Mouse (Mus musculus): ENCODE data around the gene Sytl2.

Gene Sytl2

GRCm38 (mm10) chr7:90301942-90302646 is at the start of gene Sytl2:
Sytl2 (plus strand) TSS chr7:90302252.
- DNase-seq, result peak; percentile 61 to 67

DNA sequence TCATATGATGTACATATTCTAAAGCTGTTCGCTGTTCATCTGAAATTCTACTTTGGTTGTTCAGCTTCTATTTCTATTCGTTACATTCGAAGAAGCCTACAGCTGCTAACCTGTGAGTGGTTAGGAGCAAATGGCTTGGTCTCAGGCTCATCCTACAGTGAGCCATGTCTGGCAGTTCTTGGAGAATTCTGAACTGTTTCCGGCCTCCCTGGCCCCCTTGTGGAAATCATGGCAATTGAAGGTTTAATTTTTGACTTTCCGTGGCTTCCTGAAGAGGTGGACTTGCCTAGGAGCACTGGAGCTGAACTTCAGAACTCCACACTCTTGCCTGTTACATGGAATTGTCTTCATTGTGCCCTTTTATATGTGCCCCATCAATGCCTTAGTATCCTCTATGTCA is 49.1 kb upstream of the Sytl2 start:
- DNase-seq, result no peak

GRCm38 (mm10) chr7:90258701-90259100 is 43.4 kb upstream of the Sytl2 start:
- no peak for DNase-seq

GRCm38 (mm10) chr7:90259899-90260298 is 42.2 kb upstream of the Sytl2 start:
- no peak for DNase-seq

DNA sequence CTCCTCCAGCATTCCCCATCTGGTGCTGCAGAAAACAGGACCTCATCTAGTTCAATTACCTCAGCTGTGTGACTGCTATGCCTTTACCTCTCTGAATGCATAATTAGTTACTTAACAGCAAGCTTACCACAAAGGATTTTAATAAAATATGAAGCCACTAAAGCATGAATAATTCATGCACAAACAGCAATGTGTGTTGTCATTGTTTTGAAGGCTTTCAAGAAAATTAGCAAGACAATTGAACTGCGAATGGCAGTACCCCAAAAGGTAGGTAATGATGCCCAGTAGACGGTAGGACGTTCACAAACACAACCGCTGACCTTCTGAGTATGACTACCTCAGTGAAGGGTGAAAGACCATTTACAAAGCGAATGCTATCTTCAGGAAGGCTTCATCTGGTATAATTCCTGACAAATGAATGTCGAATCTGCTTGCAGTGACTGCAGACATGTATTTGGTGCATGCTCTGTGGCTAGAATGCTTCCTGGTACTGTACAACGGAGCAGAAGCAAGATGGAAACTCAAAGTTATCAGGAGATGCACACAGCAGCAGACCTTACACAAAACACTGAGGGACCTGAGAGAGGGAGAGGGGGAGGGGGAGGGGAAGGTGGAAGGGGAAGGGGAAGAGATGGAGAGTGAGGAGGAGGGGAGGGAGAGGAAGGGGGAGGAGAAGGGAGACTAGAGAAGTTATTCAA is 40.0 kb upstream of the Sytl2 start:
- DNase-seq, result no peak

DNA sequence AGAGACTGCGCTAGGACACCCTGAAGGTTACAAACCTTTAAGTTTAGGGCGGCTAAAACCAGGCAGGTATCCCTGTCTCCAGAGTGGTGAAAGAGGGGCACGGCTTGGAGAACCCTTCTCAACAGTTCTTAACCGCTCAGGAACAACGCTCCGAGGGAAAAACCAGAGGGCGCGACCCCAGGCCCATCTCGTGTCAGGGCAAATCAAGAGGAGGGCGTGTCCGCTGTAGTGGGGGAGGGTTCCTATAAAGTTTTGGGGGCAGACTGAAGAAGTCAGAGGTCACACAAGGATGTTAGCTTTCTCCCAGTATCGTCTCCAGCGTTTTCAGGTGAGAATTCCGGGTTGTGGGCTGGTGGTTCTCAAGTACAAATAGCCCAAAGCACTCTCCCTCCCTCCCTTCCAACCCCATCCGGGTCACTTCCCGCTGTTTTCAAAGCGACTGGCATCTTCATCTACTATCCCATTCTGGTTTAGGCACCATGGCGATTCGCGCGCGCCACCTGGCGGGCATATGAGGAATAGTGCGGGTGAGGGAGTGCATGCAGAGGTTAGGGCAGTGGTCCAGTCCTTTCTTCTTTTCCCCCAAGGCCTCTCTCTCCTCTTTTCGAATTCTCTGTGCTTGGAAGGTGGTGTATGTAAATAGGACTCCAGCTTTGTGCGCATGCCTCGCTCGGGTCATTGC is 36.6 kb upstream of the Sytl2 start, which contains the start of gene Ccdc83:
TSS of gene Ccdc83 (minus strand) at position 489 of the 682 bp plus-strand sequence.
- peak; percentile 77 to 88 for DNase-seq

DNA sequence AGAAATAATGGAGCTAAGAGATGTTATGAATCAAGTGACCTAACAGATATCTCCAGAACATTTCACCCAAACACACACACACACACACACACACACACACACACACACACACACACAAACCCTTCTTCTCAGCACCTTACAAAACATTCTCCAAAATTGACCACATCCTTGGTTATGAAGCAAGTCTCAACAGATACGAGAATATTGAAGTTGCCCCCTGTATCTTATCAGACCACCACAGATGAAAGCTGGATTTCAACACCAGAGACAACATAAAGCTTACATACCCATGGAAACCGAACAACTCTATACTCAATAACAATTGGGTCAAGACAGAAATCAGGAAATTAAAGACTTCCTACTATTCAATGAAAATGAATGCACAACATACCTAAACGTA is 31.9 kb upstream of the Sytl2 start:
- DNase-seq, result no peak

- DNase-seq, result peak in 1 of 2 experiments; percentile 11
These were observed 27.4 kb upstream of the Sytl2 start for GRCm38 (mm10) chr7:90274561-90275100.

GRCm38 (mm10) chr7:90277246-90277645 is 24.8 kb upstream of the Sytl2 start:
- no peak for DNase-seq

GRCm38 (mm10) chr7:90277769-90278168 is 24.3 kb upstream of the Sytl2 start:
- no peak for DNase-seq

GRCm38 (mm10) chr7:90279136-90279535 is 22.9 kb upstream of the Sytl2 start:
- no peak for DNase-seq

DNA sequence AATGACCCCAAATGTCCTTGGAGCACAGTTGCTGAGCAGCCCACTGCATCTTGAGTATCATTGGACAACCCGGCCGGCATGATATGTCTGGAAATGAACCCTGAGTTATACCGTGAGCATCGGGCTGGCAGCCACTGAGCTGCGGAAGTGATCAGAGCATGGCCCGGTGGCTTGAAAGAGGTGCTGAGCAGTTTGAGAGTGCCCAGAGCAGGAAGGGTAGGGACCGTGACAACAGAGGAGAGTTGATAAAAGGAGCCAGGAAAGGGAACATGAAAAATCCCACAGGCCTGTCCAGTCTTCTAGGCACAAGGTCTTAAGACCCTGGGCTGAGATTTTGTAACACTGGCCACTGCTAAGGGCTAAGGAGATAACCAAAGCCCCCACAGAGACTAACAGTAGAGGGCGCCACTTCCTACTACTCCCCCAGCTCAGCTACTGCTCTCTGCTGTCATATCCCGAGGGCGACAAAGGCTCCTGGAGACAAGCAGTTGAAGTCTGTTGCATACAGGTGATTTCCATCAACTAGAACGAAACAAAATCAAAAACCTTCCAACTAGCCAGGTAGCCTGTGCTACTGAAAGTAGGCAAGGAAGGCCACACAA is 21.7 kb upstream of the Sytl2 start:
- peak; percentile 31 to 39 for DNase-seq

GRCm38 (mm10) chr7:90280878-90281277 is 21.2 kb upstream of the Sytl2 start:
- DNase-seq, result no peak

DNA sequence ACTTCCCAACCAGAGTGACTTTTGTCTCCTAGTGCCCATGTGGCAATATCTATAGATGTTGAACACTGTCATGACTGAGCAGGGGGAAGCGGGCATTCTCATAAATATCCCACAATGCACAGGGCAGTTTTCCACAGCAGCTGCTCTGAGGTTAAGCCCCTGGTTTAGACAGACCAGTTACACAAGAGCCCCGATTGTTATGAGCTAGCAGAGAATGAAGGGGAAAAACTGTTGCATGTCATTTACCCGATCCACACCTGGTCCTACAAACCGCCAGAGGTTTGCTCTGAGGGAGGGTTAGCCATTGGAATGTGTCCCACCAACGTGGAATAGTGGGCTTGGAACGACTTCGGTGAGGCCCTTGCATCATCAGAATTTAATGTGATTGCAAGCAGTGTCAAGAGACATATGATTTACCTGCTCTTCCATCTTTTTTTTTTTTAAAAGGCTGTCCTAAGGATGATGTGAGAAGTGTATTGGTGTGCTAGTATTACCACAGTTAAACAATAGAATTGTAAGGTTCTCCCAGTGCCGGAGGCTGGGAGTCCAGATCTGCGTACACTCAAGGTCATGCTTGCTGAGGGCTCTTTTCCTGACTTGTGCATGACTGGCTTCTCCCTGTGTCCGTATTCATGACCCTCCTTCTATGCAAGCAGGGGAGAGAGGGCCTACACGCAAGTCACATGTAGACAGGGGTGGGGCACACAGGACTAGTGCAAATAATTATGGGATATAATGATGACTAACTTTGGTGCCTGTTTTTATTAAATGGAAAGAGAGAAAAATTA is 20.1 kb upstream of the Sytl2 start:
- DNase-seq, result no peak

GRCm38 (mm10) chr7:90282786-90283185 is 19.3 kb upstream of the Sytl2 start:
- no peak for DNase-seq

DNA sequence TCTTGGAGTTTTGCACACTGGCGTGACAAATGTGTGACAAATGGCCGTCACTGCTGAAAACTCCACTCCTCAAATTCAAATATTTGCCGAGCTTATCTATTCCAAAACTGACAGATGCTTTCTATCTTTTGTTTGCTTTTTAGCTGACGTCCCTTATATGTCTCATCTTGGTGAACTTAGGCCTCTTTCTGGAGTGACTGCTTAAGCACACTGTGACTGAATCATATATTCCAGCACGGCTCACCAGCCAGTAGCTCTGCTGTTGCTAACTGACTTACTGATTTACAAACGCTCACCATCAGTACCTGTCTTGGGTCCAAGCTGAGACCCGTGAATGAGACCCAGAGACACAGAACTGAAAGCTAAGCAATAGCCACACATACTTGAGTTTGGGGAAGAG is 17.3 kb upstream of the Sytl2 start:
- no peak for DNase-seq

DNA sequence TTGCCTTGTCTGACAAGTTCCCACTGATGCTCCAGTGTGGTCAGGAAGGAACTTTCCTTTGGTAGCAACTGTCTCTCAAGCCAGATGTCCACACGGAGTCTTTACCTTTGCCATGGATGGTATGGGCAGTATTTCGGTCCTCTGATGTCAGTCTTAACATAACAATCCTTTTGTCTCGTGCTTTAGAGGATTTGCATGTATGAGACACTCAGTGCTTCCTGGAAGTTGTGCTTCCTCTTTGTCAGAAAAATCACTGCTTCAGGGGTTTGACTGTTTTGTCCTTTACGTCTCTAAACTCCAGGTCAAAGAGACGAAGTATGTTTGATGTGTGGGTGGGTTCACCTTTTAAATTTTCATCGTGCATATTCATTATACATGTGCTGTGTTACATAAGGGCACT is 10.2 kb upstream of the Sytl2 start:
- DNase-seq, result no peak

DNA sequence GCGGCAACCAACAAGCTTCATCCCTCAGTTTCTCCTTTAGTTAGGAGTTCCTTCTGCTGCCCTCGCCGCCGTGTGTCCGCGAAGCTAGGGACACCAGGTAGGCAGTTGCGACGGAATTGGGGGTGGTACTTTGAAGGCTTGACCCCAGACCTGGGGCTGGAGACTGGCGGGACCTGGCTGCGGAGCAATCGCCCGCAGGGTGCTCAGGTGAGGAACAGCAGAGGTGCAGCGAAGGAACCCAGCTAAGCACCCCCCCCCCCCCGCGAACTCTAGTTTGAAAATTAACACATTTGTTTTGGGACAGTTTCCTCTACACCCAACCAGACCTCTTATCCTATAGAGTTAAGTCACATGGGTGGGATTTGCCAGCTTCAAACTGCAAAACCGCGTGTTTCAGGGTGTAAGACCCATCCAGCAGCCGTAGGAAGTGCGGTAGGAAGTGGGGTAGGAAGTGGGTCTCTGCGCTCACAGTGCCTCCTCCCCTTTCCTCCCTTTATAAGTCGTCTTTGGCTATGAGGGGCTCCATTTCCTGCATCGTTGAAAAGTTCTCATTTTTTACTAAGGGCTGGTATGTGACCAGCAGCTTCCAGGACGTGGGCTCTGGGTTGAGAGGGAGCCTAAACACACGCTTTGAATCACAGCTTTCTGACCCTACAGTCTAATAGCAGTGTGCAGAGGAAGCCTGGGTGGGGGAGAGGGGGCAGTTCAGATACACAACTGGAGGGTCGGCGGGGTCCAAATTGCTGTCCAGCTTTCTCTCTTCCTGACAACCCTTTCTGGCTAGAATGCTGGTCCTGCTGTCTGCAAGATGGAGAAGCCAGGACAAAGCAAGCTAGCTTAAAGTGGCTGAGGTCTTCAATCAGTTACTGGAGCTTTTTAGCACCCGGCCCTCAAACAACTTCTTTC is 848 bp downstream of the Sytl2 start:
- DNase-seq, result peak in 1 of 2 experiments; percentile 11

GRCm38 (mm10) chr7:90306079-90306478 is 4.0 kb downstream of the Sytl2 start:
- no peak for DNase-seq

GRCm38 (mm10) chr7:90306968-90307367 is 4.9 kb downstream of the Sytl2 start:
- DNase-seq, result no peak

GRCm38 (mm10) chr7:90308003-90308402 is 6.0 kb downstream of the Sytl2 start:
- no peak for DNase-seq
